Mouse (Mus musculus) small intestine, adult 2 months (tissue): ENCODE data around the gene Pan2. TPM values are rescaled to one million over a fixed set of nuclear protein-coding genes. Genes with fewer than 3 reads are reported as not detected.
A peak's percentile ranks its signal among the peaks of the same experiment; 100 is the strongest.
"Not testable (repeated sequence)": the region's sequence is repeated elsewhere in the genome, so short reads cannot be mapped to it uniquely, and the experiment has no call there.

Source experiments
- H3K27ac ChIP-seq: fragments of 200-500 bp; 2 replicates; pipeline ENCODE4 v1.5.1; 2012; ENCODE audit warnings: low read depth, low read length, control low read depth, inconsistent platforms; ENCODE audit not compliant: insufficient read depth
- H3K27me3 ChIP-seq: fragments of 200-500 bp; 2 replicates; pipeline ENCODE4 v1.6.1; 2012; ENCODE audit warnings: mild to moderate bottlenecking, moderate library complexity, low read length, inconsistent platforms; ENCODE audit not compliant: control insufficient read depth, insufficient read depth
- H3K36me3 ChIP-seq: fragments of 200-500 bp; 2 replicates; pipeline ENCODE4 v1.6.1; 2012; ENCODE audit warnings: mild to moderate bottlenecking, low read length, control low read depth, inconsistent platforms; ENCODE audit not compliant: control insufficient read depth, insufficient read depth
- H3K4me1 ChIP-seq: fragments of 200-500 bp; 2 replicates; pipeline ENCODE4 v1.6.1; 2012; ENCODE audit warnings: low read length, inconsistent platforms, mixed read lengths; ENCODE audit not compliant: control insufficient read depth, insufficient read depth, insufficient read length
- H3K4me3 ChIP-seq: fragments of 200-500 bp; 2 replicates; pipeline ENCODE4 v1.5.1; 2012; ENCODE audit warnings: low read depth, mild to moderate bottlenecking, control low read depth, inconsistent platforms, low read length, moderate library complexity
- CTCF ChIP-seq: fragments of 200-500 bp; IDR thresholded peaks from 2 replicates; pipeline ENCODE4 v1.5.1; 2012; ENCODE audit warnings: low read depth, mild to moderate bottlenecking, control low read depth, inconsistent platforms, low read length, moderate library complexity, mixed read lengths; ENCODE audit not compliant: insufficient replicate concordance, insufficient read length; ENCODE audit errors: extremely low read depth
- POLR2A ChIP-seq: fragments of 200-500 bp; IDR thresholded peaks from 2 replicates; pipeline ENCODE4 v1.6.1; 2012; ENCODE audit warnings: low read depth, mild to moderate bottlenecking, control low read depth, inconsistent platforms, low read length, moderate library complexity
- WGBS: fragments of 180-500 bp; shearing (Covaris S2); methylation state at CpG from one replicate; pipeline ENCODE4 v1.1.7; 2018; 5-methylcytosine and 5-hydroxymethylcytosine counted together
- polyA plus RNA-seq: library from polyadenylated mRNA; depleted of rRNA; stranded (reverse); fragments of >200 nt; gene quantifications from 2 replicates; pipeline ENCODE4 v1.2.3, GENCODE M21; 2012; rRNA removed

The Pan2 gene
- 10.3 and 17.7 TPM in 2 replicates for polyA plus RNA-seq

GRCm38 (mm10) chr10:128303126-128304021 lies at the start of gene Pan2:
TSS of gene Pan2 (plus strand) at chr10:128303335.
- H3K36me3 ChIP-seq = peaks cover 6% of the 10 kb centered on the region
- H3K4me1 ChIP-seq = peaks cover 7% of the 10 kb centered on the region; the same call in 1 of the 2 replicates
- TF ChIP-seq POLR2A (peak; percentile 33; the same call in 1 of the 2 replicates), CTCF (no peak)
- H3K27me3 ChIP-seq = no peaks in the 10 kb centered on the region
- peak within 1 kb of the TSS; percentile 80 for H3K4me3 ChIP-seq
- H3K27ac ChIP-seq = peak within 1 kb of the TSS; percentile 98
- under 1% methylated on average over 37 of the region's 37 CpGs for WGBS

GRCm38 (mm10) chr10:128253677-128254255 lies 49.4 kb upstream of the Pan2 start, which contains the start of gene Apon:
TSS of gene Apon (plus strand) at chr10:128254096.
- TF ChIP-seq CTCF (no peak), POLR2A (no peak)

GRCm38 (mm10) chr10:128255925-128256324 lies 47.2 kb upstream of the Pan2 start:
- WGBS = 88% methylated on average over 8 of the region's 8 CpGs
- Histone ChIP-seq H3K27me3 (no peaks in the 10 kb centered on the region), H3K27ac (no peak overlapping the region), H3K36me3 (0 out of 2 replicates have a peak, but pooled peaks cover 7% of the 10 kb centered on the region), H3K4me1 (no peaks in the 10 kb centered on the region), H3K4me3 (no peak overlapping the region)
- TF ChIP-seq POLR2A = no peak
- TF ChIP-seq CTCF = no peak

More at GRCm38 (mm10) chr10:128253677-128254255, 49.4 kb upstream of the Pan2 start, which contains the start of gene Apon:
- no peak within 1 kb of the TSS for H3K27ac ChIP-seq
- WGBS = 50% methylated on average over 4 of the region's 4 CpGs
- H3K4me3 ChIP-seq = no peak within 1 kb of the TSS
- no peaks in the 10 kb centered on the region for H3K27me3 ChIP-seq
- H3K36me3 ChIP-seq = peaks cover 15% of the 10 kb centered on the region
- H3K4me1 ChIP-seq = no peaks in the 10 kb centered on the region

GRCm38 (mm10) chr10:128256328-128256727 lies 46.8 kb upstream of the Pan2 start:
- no peak for TF ChIP-seq POLR2A
- no peak for TF ChIP-seq CTCF
- H3K27ac ChIP-seq = no peak overlapping the region

GRCm38 (mm10) chr10:128258953-128259352 lies 44.2 kb upstream of the Pan2 start:
- no peaks in the 10 kb centered on the region for H3K4me1 ChIP-seq
- no peaks in the 10 kb centered on the region for H3K36me3 ChIP-seq
- WGBS = 67% methylated on average over 4 of the region's 4 CpGs
- no peaks in the 10 kb centered on the region for H3K27me3 ChIP-seq
- peak overlapping the region; percentile 40; the same call in 1 of the 2 replicates for H3K27ac ChIP-seq
- TF ChIP-seq CTCF (no peak), POLR2A (no peak)
- H3K4me3 ChIP-seq = no peak overlapping the region

More at GRCm38 (mm10) chr10:128256328-128256727, 46.8 kb upstream of the Pan2 start:
- 78% methylated on average over 8 of the region's 8 CpGs for WGBS
- Histone ChIP-seq H3K27me3 (no peaks in the 10 kb centered on the region), H3K4me3 (no peak overlapping the region), H3K36me3 (0 out of 2 replicates have a peak, but pooled peaks cover 7% of the 10 kb centered on the region), H3K4me1 (no peaks in the 10 kb centered on the region)

- TF ChIP-seq CTCF = no peak
- TF ChIP-seq POLR2A = no peak
- no peaks in the 10 kb centered on the region for H3K36me3 ChIP-seq
- WGBS = 82% methylated on average over 5 of the region's 5 CpGs
These were observed 43.2 kb upstream of the Pan2 start for GRCm38 (mm10) chr10:128259946-128260345.

GRCm38 (mm10) chr10:128260376-128260775 lies 42.8 kb upstream of the Pan2 start:
- H3K4me1 ChIP-seq, H3K27ac ChIP-seq, H3K27me3 ChIP-seq, H3K36me3 ChIP-seq, H3K4me3 ChIP-seq: not testable (repeated sequence)
- WGBS = 82% methylated on average over 7 of the region's 7 CpGs

More at GRCm38 (mm10) chr10:128259946-128260345, 43.2 kb upstream of the Pan2 start:
- H3K4me1 ChIP-seq = no peaks in the 10 kb centered on the region
- no peak overlapping the region for H3K4me3 ChIP-seq
- no peaks in the 10 kb centered on the region for H3K27me3 ChIP-seq
- no peak overlapping the region for H3K27ac ChIP-seq
